Mouse (Mus musculus) brain, embryonic 14.5 days (tissue): ENCODE measurements at regions not wholly inside any gene's neighbourhood (a gene's known extent, or its start where the extent isn't known, plus 50 kb on each side); places are given as distances from the start of the nearest gene placed in this dataset.
A peak's percentile ranks its signal among the peaks of the same experiment; 100 is the strongest.

ENCODE experiments used
- DNase-seq: peaks from one replicate; pipeline ENCODE4 v3.0.0-alpha.2; 2011; ENCODE audit warnings: low read depth
- CTCF ChIP-seq: fragments of 200-500 bp; IDR thresholded peaks from 2 replicates; pipeline ENCODE4 v1.5.1; 2012; ENCODE audit warnings: inconsistent platforms, mild to moderate bottlenecking, moderate library complexity, borderline replicate concordance; ENCODE audit not compliant: insufficient read depth, insufficient read length; ENCODE audit errors: extremely low read depth
- POLR2A ChIP-seq: fragments of 200-500 bp; IDR thresholded peaks from 2 replicates; pipeline ENCODE4 v1.6.1; 2012; ENCODE audit warnings: mild to moderate bottlenecking, inconsistent platforms, borderline replicate concordance; ENCODE audit not compliant: poor library complexity, insufficient read depth, insufficient read length, severe bottlenecking; ENCODE audit errors: extremely low read depth

DNA sequence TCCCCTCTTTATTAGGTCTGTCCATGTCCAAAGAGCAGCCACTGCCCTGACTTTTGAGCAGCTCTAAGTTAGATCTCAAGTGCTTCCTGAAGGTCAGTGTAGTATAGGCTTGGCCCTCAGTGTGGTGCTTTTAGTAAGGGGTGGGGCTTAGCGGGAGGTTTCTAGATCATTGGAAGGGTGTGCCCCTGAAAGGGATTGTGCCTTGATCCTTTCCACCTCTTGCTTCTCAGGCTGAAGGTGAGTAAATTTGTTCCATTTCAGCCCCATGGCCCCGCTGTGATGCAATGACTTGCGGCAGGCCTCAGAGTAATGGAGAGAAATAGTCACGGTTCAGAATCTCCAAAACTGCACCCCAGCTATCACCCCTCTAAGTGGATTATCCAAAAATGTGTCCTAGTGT, 84.5 kb upstream of the Klf14 start:
- TF ChIP-seq CTCF (no peak), POLR2A (no peak)
- DNase-seq, result no peak

DNA sequence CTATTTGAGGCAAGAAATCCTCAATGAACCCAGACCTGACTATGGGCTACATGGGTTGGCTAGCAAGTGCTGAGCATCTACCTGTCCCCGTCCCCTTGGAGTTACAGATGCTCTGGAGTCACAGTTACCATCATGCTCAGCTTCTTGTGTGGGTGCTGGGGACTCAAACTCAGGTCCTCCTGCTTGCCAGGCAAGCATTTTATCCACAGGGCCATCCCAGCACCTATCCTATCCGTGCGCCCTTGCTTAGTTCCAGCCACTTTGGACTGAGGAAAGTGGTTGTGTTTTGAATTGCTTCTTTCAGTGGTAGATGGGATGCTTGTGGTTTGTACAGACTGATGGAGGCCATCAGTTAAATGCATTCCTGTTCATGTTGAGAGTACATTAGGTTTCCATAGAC, 85.0 kb upstream of the Klf14 start:
- no peak for DNase-seq
- TF ChIP-seq POLR2A (no peak), CTCF (no peak)

DNA sequence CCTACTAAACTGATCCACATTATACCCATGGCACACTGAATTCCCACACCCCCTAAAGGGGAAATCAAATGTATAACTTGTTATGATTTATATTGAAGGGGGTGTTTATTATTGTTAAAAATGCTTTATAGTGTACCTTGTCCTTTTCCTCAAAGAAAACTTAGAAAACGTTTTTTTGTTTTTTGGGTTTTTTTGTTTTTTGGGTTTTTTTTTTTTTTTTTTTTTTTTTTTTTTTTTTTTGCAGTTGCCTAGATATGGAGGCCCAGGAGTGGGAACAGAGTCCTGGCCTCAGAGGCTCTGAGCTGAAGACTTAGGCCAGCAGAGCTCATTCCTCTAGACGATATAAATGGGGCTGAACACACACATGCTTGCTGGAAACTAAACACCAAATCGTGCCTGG, 87.3 kb upstream of the Klf14 start:
- DNase-seq, result no peak

DNA sequence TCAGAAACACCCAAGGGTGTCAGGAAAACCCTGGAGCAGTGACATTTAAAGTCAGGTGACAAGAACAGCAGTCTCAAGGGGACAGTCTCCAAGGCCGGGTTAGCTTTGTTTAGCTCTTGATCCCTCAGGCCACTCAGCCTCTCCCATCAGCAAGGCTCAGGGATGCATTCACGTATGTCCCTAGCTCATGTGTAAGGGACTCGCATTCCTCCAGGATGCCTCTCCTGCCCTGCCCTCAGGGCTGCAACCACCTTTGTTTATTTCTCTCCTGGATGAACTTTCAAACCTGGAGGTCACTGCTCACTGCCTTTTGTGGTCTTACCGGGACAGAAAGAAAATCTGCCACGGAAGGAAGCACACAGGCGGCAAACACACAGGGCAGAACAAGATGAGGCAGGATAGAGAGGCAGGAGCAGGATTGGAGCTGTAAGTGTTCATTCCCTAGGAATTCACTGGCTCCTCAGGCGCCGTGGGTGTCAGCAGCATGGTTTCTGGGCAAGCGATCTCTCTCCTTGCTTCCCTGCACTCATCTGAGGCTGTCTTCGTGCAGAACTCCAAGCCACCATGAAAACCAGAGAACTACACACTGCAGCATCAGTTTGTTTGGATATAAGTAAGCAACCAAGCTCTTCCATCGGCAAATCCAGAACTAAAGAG, 90.2 kb upstream of the Klf14 start:
- TF ChIP-seq CTCF, result no peak
- no peak for TF ChIP-seq POLR2A
- no peak for DNase-seq

More for the DNA sequence above, 87.3 kb upstream of the Klf14 start:
- no peak for TF ChIP-seq POLR2A
- no peak for TF ChIP-seq CTCF

DNA sequence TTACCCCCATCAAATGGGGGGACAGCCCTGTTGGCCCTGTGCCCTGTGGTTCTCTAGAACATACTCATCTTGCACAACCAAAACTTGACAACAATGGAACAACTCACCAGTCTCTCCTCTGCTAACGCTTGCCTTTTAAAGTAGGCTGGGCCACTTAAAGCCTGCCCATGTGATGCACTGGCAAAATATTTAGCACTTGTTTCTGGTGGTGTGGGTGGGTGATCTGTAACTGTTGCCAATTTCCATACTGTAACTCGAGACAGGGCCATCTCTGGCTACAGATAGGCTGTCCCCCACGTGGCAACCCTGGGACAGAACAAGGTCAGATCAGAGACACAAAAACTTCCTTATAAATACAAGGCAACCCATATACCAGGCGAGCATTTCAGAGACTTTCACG, 92.0 kb upstream of the Klf14 start:
- no peak for DNase-seq
- no peak for TF ChIP-seq POLR2A
- TF ChIP-seq CTCF, result no peak

DNA sequence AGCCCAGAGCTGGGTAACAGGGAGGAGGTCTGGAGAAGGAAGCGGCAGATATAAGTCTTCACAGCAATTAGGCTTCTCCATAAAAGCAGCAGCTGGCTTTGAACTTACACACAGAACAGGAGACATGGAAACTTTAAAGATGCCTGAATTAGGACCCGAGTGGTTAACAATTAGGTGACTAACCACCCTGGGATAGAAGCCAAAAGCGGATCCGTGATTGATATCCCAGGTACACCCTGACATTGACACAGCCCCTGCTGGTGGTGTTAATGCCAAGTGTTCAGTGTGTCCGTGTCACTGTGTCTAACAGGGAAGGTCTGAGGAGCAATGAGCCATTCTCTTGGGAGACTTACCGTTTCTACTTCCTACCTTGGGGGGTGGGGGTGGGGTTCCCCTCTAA, 92.9 kb upstream of the Klf14 start:
- TF ChIP-seq POLR2A (no peak), CTCF (no peak)
- DNase-seq, result no peak

DNA sequence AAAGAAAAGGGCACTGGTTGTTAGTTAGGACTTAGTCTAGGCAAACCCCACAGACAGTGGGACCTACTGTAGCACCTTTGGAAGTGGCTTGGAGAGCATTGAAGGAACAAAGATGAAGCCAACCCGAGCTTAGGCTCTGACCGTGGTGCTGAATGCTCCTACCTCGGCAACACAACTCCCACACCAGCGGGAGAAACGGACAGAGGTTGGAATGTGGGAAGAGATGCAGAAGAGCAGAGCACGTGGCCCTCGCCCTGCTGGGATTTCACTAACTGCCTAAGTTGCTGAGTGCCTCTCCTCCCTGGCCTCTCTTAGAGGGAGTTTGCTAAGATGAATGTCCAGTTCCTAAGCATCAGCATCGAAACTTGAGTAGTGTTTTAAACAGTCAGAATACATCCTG, 94.1 kb upstream of the Klf14 start:
- TF ChIP-seq CTCF (no peak), POLR2A (no peak)
- DNase-seq, result no peak

DNA sequence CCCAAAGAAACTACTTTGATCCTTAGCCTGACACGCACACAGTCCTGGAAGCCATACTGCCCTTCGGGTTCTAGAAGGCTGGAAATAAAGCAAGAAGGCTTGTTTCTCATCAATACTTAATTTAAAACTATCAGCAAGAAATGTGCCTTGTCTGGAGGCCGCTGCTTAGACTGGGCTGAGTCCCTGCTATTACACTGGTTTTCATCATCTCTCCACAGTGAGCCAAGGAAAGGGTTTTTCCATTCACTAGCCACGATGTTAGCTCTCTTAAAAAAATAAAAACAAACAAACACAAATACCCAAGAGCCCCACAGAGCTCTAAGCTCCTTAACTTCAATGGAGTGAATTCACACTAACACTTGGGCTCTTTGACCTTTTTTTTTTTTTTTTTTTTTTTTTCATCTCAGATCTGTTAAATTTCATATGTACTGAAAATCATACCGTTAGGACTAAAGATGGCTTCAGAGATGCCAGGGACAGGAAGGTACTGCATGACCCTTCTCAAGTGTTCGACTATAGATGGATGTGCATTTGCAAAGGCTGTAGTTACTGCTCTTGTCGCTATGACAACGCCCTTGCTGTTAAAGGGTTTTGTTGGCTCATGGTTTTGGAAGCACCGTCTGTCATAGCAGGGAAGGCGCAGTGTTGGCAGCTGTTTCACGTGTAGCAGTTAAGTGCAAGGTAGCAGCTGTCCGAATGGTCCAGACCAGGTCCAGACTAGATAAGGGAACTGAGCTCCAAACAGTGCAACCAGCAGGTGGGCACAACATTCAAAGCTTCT, 98.1 kb upstream of the Klf14 start:
- no peak for TF ChIP-seq POLR2A
- no peak for TF ChIP-seq CTCF
- peak; percentile 84 for DNase-seq

DNA sequence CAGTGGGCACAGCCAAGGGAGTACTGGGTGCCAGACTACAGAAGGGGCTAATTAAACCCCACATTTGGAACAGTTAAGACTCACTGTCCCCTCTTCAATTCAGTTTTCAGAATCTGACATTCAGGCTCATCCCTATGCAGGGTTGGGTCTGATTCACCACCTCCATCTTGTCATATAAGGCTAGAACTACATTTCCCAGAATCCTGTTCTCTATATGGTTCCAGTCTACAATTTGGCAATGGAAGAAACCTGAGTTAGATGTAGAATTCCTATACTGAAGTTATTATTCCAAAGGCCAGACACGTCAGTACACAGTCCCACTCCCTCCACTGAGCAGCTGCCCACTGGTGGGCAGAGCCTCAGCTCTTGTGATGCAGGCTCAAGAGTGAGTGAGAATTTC, 99.4 kb upstream of the Klf14 start:
- no peak for DNase-seq
- TF ChIP-seq POLR2A, result no peak
- TF ChIP-seq CTCF, result no peak

DNA sequence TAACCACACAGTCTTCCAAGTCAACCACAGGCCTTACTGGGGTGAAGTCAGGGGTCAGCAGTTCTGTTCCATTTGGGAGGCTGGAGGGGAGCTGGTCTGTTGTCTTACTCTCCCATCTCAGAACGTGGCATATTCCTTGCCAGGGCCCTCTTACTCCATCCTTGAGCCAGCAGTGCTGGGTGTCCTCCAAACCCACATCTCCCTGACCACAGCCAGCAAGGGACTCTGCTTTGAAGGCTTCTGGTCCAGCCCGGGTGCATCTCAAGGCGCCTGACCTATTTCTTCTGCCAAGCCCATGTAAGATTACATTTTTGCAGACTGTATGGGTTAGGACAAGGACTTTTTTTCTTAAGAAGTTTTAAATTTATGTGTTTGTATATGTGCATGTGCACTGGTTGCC, 100.1 kb upstream of the Klf14 start:
- TF ChIP-seq POLR2A (no peak), CTCF (no peak)

DNA sequence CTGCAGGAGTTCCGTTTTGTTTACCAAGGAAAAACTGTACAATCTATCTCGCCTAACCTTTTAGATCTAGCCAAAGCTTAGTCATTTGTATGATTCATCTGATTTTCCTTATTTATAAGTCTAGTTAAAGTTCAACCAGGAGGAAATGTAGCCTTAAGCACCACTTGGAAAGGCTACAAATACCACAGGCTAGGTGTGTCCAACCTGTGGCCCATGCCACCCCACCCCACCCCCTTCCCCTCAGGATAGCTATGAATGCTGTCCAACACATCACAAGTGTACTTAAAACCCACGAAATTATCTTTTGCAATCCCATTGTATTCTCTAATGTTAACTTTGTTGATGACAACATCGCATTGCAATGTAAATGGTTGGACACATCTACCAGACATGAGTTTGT, 102.9 kb upstream of the Klf14 start:
- TF ChIP-seq POLR2A (no peak), CTCF (no peak)
- no peak for DNase-seq

More for the DNA sequence above, 100.1 kb upstream of the Klf14 start:
- no peak for DNase-seq

DNA sequence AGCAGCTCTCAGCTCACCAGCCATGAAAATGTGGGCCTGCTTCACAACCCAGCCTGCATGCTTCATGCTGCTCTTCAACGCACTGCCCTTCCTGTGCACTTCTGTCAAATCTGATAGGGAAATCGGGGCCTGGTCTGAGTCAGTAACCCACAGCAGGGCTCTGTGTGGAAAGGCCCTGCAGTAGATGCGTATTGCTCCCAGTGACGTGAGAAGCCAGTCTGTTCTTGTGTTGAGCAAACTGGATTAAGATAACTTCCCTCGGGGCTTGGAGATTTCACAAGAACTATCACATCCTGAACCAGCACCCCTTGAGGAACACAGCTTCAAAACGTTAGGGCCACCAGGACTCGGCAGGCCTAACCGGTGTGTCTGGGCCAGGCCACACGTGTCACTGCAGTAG, 106.5 kb upstream of the Klf14 start:
- TF ChIP-seq CTCF (no peak), POLR2A (no peak)
- DNase-seq, result no peak
